Mouse (Mus musculus): ENCODE measurements around the gene Iars2. TPM values are rescaled to one million over a fixed set of nuclear protein-coding genes. Genes with fewer than 3 reads are reported as not detected.

The Iars2 gene
- 100 to 1,000 TPM in 1 of 4 experiments, 10 to 100 TPM in 3; 83.5 to 101 (median 93.1) TPM for total RNA-seq (2022)

DNA sequence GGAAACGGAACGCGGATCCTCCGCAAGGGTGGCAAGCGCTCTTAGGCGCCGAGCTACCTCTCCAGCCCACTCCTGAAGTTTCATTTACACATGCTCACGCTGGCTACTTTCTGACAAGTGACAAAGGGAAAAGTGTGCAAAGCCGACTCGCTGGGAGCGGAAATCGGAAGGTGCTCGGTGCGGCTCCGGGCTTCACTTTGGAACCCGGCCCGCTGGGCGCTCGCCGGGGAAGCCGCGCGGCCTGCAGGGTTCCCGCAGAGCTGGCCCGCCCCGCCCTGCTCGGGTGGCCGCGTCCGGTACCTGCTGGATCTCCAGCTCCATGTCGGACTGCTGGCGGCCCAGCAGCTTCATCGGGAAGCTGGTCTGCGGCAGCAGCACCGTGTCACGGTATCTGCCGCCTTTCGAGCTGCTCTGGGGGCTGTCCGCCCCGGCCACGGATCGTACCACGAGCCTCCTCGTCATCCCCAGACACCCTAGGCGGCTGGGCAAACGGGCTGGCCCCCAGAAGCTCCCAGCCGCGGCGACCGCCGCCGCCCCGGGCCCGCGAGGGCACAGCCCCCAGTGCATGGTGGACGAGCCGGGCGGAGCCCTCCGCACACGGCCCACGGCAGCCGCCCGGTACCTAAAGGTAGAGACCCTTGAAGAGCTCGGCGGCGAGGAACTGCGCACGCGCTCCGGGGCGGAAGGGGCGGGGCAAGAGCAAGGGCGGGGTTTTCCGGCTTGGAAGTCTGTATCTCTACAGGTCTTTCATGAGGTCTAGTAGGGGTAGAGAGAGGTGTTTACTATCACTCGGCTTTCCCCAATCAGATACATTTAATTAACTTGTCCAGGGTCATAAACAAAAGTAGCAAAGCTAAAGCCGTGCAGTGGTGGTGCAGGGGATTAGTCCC is at the start of gene Iars2:
Gene Iars2, minus strand, starts transcription at position 676 of the 890 bp plus-strand sequence.
- peak; percentile 85 for DNase-seq

DNA sequence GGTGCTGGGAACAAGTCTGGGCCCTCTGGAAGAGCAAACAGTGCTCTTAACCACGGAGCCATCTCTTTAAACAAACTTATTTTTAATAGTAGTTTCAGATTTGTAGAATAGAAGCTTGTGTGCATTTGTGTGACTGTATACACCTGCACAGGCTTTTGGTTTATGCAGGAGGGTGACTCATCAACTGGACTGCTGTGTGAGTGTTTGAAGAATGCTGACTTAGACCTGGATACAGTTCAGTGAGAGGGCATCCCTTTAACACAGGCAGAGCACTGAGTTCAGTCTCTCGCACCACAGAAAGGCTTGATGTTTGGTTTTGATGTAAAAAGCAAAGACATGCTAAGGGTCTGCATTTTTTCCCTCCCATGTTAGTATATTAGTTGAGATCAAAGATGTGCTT is 48.2 kb upstream of the Iars2 start:
- DNase-seq: no peak

DNA sequence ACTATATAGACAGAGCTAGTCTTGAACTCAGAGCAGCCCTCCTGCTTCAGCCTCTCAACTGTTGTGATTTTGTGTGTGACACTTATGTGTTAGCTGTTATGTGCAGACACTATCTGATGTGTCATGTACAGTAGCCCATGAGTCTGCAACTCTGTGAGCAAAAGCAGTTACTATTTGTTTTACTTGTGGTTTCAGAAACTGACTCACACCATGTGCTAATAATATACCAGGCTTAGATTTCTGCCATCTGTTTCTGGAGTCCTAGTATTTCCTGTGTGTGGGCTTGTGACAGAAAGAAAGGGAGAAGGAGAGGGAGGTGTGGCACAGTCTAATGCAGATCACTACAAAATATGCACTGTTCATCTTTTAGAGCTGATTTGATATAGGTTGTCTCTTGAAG is 47.2 kb upstream of the Iars2 start:
- no peak for DNase-seq

DNA sequence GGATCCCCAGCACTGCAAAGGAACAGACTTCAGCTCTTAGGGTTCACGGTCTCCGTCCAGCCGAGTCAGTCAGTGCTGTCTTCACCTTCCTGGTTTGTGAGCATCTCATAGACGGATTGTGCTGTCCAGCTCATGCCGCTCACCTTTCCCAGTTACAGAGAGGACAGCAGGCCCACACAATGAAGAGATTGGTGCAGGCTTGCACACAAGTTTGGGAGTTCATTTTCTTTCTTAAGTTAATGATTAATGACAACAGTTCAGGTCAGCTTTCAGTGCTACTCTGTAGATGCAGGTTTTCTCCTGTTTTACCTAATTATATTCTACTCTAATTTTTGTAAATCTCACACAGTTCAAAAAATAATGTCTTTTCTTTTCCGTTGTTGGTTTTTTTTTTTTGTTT is 40.8 kb upstream of the Iars2 start:
- no peak for DNase-seq

DNA sequence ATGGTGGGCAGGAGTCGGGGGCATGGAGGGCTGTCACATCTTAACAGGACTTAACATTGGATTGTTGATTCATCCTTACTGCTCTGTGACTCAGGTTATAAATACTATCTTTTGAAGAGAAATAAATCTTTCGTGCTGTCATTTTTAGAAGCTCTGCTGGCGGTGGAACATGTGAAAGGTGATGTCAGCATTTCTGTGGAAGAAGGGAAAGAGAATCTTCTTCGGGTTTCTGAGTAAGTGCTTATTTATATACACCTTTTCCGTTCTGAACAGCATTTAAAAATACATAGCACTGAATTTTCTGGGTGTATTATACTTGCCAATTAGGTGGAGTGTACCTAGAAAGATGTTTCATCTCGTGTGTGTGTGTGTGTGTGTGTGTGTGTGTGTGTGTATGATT is 38.2 kb upstream of the Iars2 start:
- DNase-seq: no peak

DNA sequence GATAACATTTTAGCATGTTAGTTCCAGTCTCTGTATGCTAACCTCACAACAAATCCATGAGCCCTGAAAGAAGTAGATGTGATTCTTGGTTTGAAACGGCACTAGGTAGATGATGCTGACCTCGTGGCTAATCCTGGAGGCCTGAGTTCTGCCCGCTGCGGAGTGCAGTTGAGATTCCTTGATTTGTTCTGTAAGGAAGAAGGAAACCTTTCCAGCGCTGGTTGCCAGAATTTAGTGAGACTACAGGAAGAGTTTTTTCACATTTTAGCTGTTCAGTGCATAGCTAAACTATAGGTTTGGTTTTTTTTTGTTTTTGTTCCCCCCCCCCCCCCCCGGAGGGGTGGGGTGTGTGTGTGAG is 35.0 kb upstream of the Iars2 start:
- DNase-seq: no peak

DNA sequence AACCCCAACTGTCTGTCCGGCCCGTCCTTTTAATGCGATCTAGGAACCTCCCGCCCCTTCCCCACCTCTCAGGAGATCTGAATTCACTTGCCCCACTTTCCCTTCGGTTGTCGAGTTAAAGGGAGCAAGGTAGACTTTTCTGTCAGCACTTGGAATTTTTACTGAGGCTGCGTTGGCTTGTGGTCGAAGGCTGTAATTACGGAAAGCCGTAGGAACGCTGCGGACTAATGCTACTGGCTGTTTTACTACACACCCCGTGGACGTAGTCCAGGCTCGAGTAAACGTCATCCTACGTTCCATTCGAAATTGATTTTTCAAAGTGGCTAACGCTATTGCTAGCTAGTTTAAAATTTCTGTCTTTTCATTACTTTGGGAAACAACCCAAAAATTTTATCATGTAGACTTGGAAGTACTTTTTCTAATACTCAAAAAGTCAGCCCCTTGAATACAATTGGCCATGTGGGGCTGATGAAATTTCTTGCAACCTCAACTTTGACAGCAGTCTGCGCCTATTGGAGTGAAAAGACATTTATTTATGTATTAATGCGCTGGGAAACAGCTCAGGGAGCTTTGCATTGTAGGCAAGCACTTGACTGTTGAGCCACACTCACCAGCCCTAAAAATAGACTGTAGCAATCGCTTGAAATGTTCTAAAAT is 34.5 kb upstream of the Iars2 start:
- peak; percentile 37 for DNase-seq

DNA sequence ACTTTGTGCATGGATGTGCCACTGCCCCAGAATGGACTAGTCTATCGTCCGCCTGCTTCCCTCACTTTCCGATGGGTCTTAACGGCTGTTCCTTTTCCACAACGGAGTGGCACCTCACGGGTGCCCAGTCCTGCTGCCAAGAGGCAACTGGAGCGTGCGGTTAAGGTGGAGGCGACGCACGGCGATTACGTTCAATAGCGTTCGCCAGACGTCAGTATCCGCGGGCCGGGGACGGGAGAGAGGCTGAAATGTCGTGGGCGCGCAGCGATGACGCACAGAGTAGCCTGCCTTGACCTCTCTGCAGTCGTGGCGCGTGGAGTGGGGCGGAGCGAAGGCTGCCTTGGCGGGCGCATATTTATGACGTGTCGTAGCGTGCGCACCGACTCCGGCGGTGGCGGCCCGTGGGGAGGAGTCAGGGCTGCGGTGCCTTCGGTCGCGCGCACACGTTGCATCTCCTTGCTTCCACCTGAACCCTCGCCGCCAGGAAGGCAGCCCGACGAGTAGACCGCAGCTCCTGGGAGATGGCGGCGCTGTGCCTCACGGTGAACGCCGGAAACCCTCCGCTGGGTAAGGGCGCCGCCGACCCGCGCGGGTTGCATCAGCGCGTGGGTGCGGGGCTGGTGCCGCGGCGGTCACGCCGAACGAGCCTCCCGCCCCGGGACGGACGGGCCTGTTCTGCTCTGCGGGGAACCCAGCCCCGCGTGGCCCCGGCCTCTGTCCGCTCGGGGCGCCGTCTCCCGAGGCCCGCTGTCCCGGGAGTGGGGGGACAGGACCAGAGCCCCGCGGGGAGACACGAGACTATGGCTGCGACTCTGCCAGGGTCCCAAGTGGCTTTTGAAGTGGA is 33.7 kb upstream of the Iars2 start, which contains the start of gene Eprs:
Gene Eprs, plus strand, starts transcription at position 368 of the 844 bp plus-strand sequence.
- DNase-seq: peak; percentile 98

DNA sequence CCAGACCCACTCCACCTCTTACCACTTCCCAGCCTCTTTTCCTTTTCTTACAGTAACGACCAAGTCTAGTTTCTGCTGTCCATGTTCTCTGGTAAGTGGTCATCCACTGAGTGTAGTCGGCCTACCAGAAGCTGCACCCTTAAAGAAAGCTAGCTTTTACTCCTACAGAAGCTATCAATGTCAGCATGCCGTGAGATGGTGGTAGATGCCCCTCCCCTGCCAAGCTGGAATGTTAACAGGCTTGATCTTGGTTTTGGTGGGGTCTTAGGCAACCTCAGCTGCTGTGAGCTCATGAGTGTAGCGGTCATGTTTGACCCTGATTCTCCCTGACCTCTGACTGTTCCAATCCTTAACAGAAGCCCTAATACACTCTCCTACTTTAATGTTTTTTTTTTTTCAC is 29.0 kb upstream of the Iars2 start:
- no peak for DNase-seq

DNA sequence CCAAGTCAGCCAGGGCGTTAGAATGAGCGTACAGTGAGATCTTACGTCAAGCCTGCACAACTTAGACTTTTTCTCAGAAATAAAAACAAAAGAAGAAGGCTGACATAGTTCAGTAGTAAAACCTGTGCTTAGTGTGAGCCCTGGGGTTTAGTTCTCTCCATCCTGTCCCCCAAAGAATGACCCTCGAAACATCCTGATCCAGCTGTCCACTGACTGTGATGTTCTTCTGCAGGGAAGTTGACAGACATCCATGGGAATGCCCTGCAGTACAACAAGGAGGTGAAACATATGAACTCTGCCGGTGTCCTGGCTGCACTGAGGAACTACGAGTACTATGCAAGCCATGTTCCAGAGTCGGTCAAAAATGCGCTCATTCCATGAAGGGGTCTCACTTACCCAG is 27.1 kb upstream of the Iars2 start:
- no peak for DNase-seq

DNA sequence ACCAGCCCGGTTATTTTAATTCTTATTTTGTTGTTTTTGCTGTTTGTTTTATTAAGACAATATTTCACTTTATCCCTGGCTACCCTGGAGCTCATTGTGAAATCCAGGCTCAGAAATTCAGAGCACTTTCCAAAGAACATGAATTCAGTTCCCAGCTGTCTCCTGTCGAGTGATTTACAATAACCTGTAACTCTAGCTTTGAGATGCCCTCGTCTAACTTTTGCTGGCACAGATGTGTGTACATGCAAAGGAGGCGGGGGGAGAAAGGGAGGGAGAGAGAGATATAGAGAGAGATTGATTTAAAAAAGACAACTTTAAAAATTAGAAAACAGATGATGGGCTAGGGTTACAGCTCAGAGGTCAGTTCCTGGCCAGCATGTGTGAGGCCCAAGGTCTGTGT is 25.5 kb upstream of the Iars2 start:
- DNase-seq: no peak

DNA sequence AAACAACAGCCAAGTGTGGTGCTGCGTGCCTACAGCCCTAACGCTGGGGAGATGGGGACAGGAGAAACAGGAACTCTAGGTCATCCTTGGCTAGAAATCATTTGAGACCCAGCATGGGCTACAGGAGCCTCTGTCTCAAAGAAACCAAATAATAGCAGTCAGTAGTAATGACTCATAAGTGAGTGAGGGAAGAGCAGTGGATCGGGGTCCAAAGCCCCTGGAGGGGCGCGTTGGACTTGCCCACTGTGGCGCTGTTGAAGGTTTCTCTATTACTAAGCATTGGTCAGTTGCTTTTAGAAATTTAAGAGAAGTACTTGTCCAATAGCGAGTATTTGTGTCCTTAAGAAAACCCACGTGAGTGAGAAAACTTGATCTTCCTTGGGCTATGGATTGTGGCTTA is 24.2 kb upstream of the Iars2 start:
- DNase-seq: no peak

DNA sequence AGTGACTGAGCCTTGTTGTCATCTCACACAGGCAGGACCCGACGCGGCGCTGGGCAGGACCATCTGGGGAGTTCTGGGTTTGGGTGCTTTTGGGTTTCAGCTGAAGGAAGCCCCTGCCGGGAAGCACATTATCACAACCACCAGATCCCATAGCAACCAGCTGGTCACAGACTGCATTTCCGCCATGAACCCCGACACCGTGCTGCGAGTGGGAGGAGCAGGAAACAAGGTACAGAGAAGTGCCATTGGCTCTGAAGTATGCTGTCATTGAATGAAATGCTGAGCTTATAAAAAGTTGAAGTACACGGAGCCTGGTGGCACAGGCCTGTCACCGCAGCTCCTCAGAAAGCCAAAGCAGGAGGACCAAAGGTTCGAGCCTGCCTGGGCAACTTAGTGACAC is 23.0 kb upstream of the Iars2 start:
- DNase-seq: no peak

DNA sequence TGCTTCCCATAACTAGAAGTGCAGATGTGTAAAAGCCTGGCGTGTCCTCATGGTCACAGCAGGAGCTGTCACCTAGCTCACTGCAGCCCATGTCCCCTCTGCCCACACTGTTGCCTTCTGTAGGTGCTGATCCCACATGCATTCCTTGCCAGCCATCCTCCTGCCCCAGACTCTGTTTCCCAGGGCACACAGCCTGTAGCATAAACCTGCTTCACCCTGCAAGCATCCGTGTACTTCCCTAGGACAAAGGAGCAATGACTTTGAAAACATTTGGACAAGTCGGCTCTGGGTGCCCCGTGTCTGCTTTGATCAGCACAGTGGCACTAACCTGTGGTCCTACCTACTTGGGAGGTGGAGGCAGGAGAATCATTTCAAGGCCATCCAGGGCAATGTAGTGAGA is 21.4 kb upstream of the Iars2 start:
- no peak for DNase-seq

DNA sequence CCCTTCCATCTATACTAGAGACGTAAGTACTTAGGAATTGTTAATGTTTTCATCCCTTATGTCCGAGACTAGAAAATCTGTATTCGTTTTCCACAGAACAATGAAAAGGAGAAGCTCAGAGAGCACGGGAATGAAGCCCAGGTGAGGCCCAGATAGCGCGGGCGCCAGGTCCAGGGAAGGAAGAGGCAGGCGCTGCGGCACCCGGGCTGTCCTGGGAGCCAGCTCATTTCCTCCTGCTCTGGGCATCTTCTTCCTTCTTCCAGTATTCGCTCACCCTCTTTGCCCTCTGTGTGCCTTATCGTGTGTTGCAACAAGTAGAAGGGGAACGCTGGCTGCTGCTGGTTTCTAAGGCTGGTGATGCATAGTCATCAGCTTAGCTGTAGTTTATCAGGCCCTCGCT is 20.5 kb upstream of the Iars2 start:
- no peak for DNase-seq

DNA sequence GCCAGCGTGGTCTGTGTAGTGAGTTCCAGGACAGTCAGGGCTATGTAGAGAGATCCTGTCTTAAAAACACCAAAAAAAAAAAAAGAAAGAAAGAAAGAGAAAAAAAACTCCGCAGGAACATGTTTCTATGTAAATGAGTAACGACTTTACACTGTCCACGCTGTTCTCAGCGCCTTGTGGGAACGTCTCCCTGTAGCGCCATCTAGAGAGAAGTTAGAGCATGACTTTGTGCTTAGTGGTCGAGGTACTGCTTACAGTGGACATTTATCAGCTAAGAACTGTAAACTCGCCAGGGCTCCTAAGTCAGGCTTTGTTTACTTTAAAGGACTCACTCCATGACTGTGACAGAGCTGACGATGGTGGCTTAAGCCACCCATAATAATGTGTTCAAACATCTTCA is 17.0 kb upstream of the Iars2 start:
- no peak for DNase-seq

DNA sequence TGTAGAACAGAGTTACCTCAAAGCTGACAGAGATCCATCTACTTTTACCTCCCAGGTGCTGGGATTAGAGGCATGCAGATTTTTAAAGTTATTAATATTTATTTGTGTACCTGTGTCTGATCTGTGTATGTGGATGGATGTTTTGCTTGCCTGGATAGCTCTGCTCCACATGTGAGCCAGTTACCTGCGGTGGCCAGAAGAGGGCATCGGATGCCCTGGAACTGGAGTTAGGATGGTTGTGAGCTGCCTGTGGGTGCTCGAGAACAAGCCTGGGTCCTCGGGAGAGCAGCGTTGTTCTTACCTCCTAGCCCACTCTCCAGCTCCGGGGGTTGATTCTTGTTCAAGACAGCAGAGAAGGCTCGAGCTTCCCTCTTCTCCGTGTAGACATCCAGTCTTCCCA is 14.2 kb upstream of the Iars2 start:
- DNase-seq: no peak

DNA sequence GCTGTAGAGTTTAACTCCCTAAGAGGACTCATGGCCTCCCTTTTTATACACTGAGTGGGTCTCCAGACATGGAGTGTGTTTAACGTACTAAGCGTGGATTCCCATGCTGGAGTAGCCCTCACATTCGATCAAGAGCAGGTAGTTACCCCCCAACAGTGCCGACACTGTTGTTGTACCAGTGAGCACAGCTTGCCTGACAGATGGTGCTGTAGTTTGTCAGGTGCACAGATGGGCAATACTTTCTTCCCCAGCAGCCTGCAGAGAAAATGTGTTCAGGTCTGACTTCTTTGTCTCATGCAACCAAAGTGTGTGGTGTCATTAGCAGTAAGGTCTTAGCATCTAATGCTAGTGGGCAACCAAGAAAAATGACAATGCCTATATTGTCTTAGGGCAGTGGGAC is 13.2 kb upstream of the Iars2 start:
- DNase-seq: no peak

DNA sequence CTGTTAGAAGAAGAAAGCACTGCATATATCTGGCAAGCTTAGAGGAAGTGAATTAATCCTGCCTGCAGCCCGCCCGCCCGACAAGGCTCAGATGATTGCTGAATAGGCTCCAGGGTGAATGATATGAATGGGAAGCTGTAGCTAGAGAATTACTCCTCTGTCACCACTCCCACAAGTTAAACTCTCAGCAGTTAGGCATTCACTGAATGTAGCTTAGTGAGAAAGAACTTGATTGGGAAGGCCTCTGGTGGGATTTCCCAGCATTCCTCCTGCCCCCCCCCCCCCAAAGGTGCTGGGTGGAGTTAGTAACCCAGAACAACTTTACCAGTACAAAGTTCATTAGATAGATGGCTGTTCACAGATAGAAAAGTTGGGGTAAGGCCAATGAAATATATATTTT is 7.3 kb upstream of the Iars2 start:
- DNase-seq: no peak

DNA sequence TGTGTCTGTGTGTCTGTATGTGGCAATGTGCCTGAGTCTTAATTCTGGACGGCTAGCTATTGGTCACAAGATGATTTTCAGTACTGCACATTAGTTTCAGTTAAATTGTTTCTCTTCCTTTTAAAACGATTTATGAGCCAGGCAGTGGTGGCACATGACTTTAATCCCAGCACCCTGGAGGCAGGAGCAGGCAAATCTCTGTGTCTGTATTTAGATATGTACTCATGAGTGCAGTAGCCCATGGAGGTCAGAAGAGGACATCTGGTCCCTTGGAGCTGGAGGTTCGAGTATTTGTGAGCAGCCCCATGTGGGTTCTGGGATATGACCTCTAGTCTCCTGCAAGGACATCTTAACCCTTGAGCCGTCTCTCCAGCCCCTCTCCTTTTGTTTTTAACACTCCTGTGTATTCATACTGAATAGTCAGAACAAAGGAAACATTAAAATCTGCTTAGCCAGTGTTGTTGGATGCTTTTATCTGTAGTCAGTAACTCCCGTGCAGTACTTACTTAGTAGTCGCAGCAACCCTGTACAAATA is 6.1 kb upstream of the Iars2 start:
- no peak for DNase-seq

DNA sequence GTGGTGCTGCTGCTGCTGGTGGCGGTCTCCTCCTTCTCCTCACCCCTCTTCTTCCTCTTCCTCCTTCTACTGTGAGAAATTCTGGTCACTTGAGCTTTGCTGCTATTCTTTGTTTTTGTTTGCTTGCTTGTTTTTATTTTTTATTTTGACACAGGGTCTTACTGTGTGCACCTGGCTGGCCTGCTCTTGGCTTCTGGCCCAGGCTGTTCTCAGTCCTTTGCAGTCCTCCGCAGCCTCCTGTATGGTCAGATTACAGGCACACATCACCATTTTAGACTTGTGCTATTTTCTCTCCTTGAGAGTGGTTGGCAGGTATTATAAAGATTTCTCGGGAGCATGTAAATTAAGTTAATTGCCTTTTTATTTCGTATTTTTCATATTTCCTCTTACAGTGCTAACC is 4.9 kb upstream of the Iars2 start:
- no peak for DNase-seq

DNA sequence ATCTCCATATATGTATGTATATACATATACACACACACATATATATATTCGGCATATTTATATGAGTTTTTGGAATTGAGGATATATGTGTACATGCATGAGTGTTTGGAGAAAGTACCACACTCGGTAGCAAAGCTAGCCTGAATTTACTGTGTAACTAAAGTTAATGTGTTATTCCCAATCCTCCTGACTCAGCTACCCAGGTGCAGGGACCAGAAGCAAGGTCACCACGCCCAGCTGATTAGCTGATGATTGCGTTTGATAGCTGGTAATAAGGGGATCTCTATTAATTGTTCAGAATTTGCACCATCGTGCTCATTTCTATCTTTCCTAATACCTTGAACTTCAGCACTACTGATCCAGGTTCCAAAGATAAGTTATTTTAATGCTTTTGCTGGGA is 4.5 kb upstream of the Iars2 start:
- no peak for DNase-seq

DNA sequence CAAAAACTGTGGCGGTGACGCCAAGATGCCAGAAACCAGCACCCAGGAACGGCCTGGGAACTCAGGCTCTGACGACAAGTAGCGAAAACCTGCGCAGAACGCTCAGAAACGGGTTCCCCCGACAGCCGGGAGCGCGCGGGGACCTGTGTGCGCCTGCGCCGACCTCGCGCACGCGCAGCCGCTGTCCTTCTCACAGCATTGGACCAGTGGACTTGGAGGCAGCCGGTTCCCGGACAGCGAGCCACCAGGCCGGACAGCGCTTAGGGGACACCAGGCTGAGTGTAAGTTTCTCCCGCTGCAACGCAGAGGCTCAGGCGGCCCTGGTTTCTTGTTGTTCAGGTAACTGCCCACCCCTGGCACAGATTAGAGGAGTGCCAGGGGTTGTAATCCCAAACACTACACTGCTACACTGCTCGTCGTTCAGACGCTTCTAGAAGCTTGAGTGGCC is 2.8 kb upstream of the Iars2 start, which contains the start of gene Bpnt1:
Gene Bpnt1, plus strand, starts transcription at position 167 of the 448 bp plus-strand sequence.
- peak; percentile 88 for DNase-seq

Measured in adrenal gland, adult 8-10 months (tissue).